Mouse (Mus musculus): Measurements from ENCODE around the gene Gale. TPM values are rescaled to one million over a fixed set of nuclear protein-coding genes. Genes with fewer than 3 reads are reported as not detected.

The Gale gene
- polyA plus RNA-seq, 1 experiment from 2014 or later: 44.1 TPM

- ATAC-seq: no peak
- Histone ChIP-seq H3K36me3 (ENCODE audit: control insufficient read depth, insufficient read depth) (no peaks in the 10 kb centered on the region; the same call in 1 of the 2 replicates), H3K9me3 (ENCODE audit: control insufficient read depth, low read length) (no peaks in the 10 kb centered on the region), H3K4me3 (replicated peaks; ENCODE audit: low read length) (no peak overlapping the region), H3K4me2 (ENCODE audit: low read length) (no peak overlapping the region), H3K27ac (ENCODE audit: low read length) (no peak overlapping the region), H3K9ac (replicated peaks; ENCODE audit: low read depth, low read length) (no peak overlapping the region), H3K27me3 (replicated peaks; ENCODE audit: control insufficient read depth, insufficient read depth, low read length) (no peaks in the 10 kb centered on the region), H3K4me1 (replicated peaks; ENCODE audit: control insufficient read depth, insufficient read depth, low read length) (peaks cover 11% of the 10 kb centered on the region)
- 91% methylated on average over 10 of the region's 10 CpGs for WGBS
Measured at GRCm38 (mm10) chr4:135926195-135926808, 37.2 kb upstream of the Gale start.

DNA sequence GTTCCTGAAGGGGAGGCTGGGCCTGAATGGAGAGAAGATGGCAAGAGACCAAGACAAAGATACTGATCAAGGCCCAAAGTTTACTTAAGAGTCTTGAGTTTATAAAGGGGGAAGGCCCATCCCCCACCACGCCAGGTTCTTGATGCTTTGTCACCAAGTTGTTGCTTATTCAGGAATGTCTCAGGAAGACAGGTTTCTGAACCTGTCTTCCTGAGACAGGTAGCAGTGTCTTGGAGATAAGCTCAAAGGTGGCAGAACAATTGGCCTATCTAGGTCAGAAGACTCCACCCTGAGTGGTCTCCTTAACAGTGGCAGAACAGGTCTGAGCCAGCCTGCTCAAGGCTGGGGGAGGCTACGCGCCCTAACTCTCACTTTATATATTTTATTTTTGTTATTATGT lies 36.7 kb upstream of the Gale start:
- H3K4me3 ChIP-seq (replicated peaks; ENCODE audit: low read length): no peak overlapping the region
- H3K9me3 ChIP-seq (ENCODE audit: control insufficient read depth, low read length): no peaks in the 10 kb centered on the region
- ATAC-seq: no peak
- H3K4me2 ChIP-seq (ENCODE audit: low read length): no peak overlapping the region
- H3K36me3 ChIP-seq (ENCODE audit: control insufficient read depth, insufficient read depth): no peaks in the 10 kb centered on the region; the same call in 1 of the 2 replicates
- no peak overlapping the region for H3K9ac ChIP-seq (replicated peaks; ENCODE audit: low read depth, low read length)
- WGBS: 97% methylated on average over 3 of the region's 3 CpGs
- no peaks in the 10 kb centered on the region for H3K27me3 ChIP-seq (replicated peaks; ENCODE audit: control insufficient read depth, insufficient read depth, low read length)
- peaks cover 5% of the 10 kb centered on the region for H3K4me1 ChIP-seq (replicated peaks; ENCODE audit: control insufficient read depth, insufficient read depth, low read length)
- no peak overlapping the region for H3K27ac ChIP-seq (ENCODE audit: low read length)

GRCm38 (mm10) chr4:135928376-135928775 lies 35.2 kb upstream of the Gale start:
- Histone ChIP-seq H3K4me2 (ENCODE audit: low read length) (no peak overlapping the region), H3K27me3 (replicated peaks; ENCODE audit: control insufficient read depth, insufficient read depth, low read length) (no peaks in the 10 kb centered on the region), H3K9ac (replicated peaks; ENCODE audit: low read depth, low read length) (no peak overlapping the region), H3K9me3 (ENCODE audit: control insufficient read depth, low read length) (no peaks in the 10 kb centered on the region), H3K4me1 (replicated peaks; ENCODE audit: control insufficient read depth, insufficient read depth, low read length) (peaks cover 3% of the 10 kb centered on the region; the same call in 1 of the 2 replicates), H3K4me3 (replicated peaks; ENCODE audit: low read length) (no peak overlapping the region), H3K36me3 (ENCODE audit: control insufficient read depth, insufficient read depth) (no peaks in the 10 kb centered on the region; the same call in 1 of the 2 replicates), H3K27ac (ENCODE audit: low read length) (no peak overlapping the region)
- no peak for ATAC-seq
- 79% methylated on average over 9 of the region's 9 CpGs for WGBS

- H3K9ac ChIP-seq (replicated peaks; ENCODE audit: low read depth, low read length): no peak overlapping the region
- H3K4me1 ChIP-seq (replicated peaks; ENCODE audit: control insufficient read depth, insufficient read depth, low read length): peaks cover 3% of the 10 kb centered on the region; the same call in 1 of the 2 replicates
- no peaks in the 10 kb centered on the region for H3K9me3 ChIP-seq (ENCODE audit: control insufficient read depth, low read length)
- ATAC-seq: no peak
- no peak overlapping the region for H3K4me2 ChIP-seq (ENCODE audit: low read length)
- WGBS: 85% methylated on average over 5 of the region's 5 CpGs
- H3K27ac ChIP-seq (ENCODE audit: low read length): no peak overlapping the region
- H3K27me3 ChIP-seq (replicated peaks; ENCODE audit: control insufficient read depth, insufficient read depth, low read length): no peaks in the 10 kb centered on the region
- H3K36me3 ChIP-seq (ENCODE audit: control insufficient read depth, insufficient read depth): no peaks in the 10 kb centered on the region; the same call in 1 of the 2 replicates
- H3K4me3 ChIP-seq (replicated peaks; ENCODE audit: low read length): no peak overlapping the region
Measured at GRCm38 (mm10) chr4:135929405-135929804, 34.1 kb upstream of the Gale start.

- Histone ChIP-seq H3K9ac (replicated peaks; ENCODE audit: low read depth, low read length) (no peak overlapping the region), H3K27me3 (replicated peaks; ENCODE audit: control insufficient read depth, insufficient read depth, low read length) (no peaks in the 10 kb centered on the region), H3K4me2 (ENCODE audit: low read length) (no peak overlapping the region), H3K4me1 (replicated peaks; ENCODE audit: control insufficient read depth, insufficient read depth, low read length) (peaks cover 3% of the 10 kb centered on the region; the same call in 1 of the 2 replicates), H3K27ac (ENCODE audit: low read length) (no peak overlapping the region), H3K36me3 (ENCODE audit: control insufficient read depth, insufficient read depth) (no peaks in the 10 kb centered on the region; the same call in 1 of the 2 replicates), H3K9me3 (ENCODE audit: control insufficient read depth, low read length) (no peaks in the 10 kb centered on the region), H3K4me3 (replicated peaks; ENCODE audit: low read length) (no peak overlapping the region)
- WGBS: 89% methylated on average over 9 of the region's 9 CpGs
- ATAC-seq: no peak
Measured at GRCm38 (mm10) chr4:135929828-135930227, 33.7 kb upstream of the Gale start.

DNA sequence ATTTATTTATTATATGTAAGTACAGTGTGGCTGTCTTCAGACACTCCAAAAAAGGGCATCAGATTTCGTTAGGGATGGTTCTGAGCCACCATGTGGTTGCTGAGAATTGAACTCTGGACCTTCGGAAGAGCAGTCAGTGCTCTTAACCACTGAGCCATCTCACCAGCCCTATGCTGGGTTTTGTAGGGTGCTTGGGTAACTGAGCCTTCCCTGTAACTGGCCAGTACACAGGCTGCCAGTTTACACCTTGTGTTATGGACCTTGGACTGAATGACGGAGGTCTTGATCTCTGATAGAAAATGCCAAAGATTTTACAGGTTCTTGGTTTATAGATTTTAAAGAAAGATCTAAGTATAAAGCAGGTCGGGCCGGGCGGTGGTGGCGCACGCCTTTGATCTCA lies 33.3 kb upstream of the Gale start:
- H3K9ac ChIP-seq (replicated peaks; ENCODE audit: low read depth, low read length): no peak overlapping the region
- no peak for ATAC-seq
- H3K4me2 ChIP-seq (ENCODE audit: low read length): no peak overlapping the region
- H3K9me3 ChIP-seq (ENCODE audit: control insufficient read depth, low read length): no peaks in the 10 kb centered on the region
- no peak overlapping the region for H3K27ac ChIP-seq (ENCODE audit: low read length)
- 96% methylated on average over 8 of the region's 8 CpGs for WGBS
- H3K4me3 ChIP-seq (replicated peaks; ENCODE audit: low read length): no peak overlapping the region
- H3K36me3 ChIP-seq (ENCODE audit: control insufficient read depth, insufficient read depth): no peaks in the 10 kb centered on the region; the same call in 1 of the 2 replicates
- peaks cover 3% of the 10 kb centered on the region; the same call in 1 of the 2 replicates for H3K4me1 ChIP-seq (replicated peaks; ENCODE audit: control insufficient read depth, insufficient read depth, low read length)
- no peaks in the 10 kb centered on the region for H3K27me3 ChIP-seq (replicated peaks; ENCODE audit: control insufficient read depth, insufficient read depth, low read length)

DNA sequence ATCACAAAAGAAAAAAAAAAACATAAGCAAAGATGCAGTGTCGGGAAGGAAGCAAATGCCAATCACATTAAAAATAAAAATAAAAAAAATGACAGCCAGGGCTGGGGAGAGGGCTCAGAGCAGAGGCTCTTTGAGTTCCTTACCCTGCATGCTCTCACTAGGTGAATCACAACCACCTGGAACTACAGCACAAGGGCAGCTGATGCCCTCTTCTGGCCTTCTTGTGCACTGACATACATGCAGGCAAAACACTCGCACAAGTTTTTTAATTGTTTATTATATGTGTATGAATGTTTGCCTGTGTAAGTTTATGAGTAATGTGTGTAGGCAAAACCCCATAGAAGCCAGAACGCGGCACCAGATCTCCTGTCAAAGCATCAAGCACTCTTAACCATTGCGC lies 31.7 kb upstream of the Gale start:
- H3K27me3 ChIP-seq (replicated peaks; ENCODE audit: control insufficient read depth, insufficient read depth, low read length): no peaks in the 10 kb centered on the region
- no peaks in the 10 kb centered on the region for H3K9me3 ChIP-seq (ENCODE audit: control insufficient read depth, low read length)
- H3K4me2 ChIP-seq (ENCODE audit: low read length): no peak overlapping the region
- no peak for ATAC-seq
- no peak overlapping the region for H3K27ac ChIP-seq (ENCODE audit: low read length)
- 67% methylated on average over 5 of the region's 5 CpGs for WGBS
- H3K36me3 ChIP-seq (ENCODE audit: control insufficient read depth, insufficient read depth): no peaks in the 10 kb centered on the region
- H3K9ac ChIP-seq (replicated peaks; ENCODE audit: low read depth, low read length): no peak overlapping the region
- no peaks in the 10 kb centered on the region for H3K4me1 ChIP-seq (replicated peaks; ENCODE audit: control insufficient read depth, insufficient read depth, low read length)
- no peak overlapping the region for H3K4me3 ChIP-seq (replicated peaks; ENCODE audit: low read length)

GRCm38 (mm10) chr4:135934708-135935500 lies 28.6 kb upstream of the Gale start:
- no peak for ATAC-seq
- H3K27me3 ChIP-seq (replicated peaks; ENCODE audit: control insufficient read depth, insufficient read depth, low read length): no peaks in the 10 kb centered on the region

GRCm38 (mm10) chr4:135935502-135935901 lies 28.0 kb upstream of the Gale start:
- no peak overlapping the region for H3K4me2 ChIP-seq (ENCODE audit: low read length)
- no peaks in the 10 kb centered on the region for H3K36me3 ChIP-seq (ENCODE audit: control insufficient read depth, insufficient read depth)
- H3K9ac ChIP-seq (replicated peaks; ENCODE audit: low read depth, low read length): no peak overlapping the region
- no peaks in the 10 kb centered on the region for H3K4me1 ChIP-seq (replicated peaks; ENCODE audit: control insufficient read depth, insufficient read depth, low read length)
- H3K4me3 ChIP-seq (replicated peaks; ENCODE audit: low read length): no peak overlapping the region
- H3K9me3 ChIP-seq (ENCODE audit: control insufficient read depth, low read length): no peaks in the 10 kb centered on the region
- ATAC-seq: no peak
- 70% methylated on average over 5 of the region's 5 CpGs for WGBS
- H3K27me3 ChIP-seq (replicated peaks; ENCODE audit: control insufficient read depth, insufficient read depth, low read length): no peaks in the 10 kb centered on the region
- no peak overlapping the region for H3K27ac ChIP-seq (ENCODE audit: low read length)

More at GRCm38 (mm10) chr4:135934708-135935500, 28.6 kb upstream of the Gale start:
- H3K27ac ChIP-seq (ENCODE audit: low read length): no peak overlapping the region
- H3K4me1 ChIP-seq (replicated peaks; ENCODE audit: control insufficient read depth, insufficient read depth, low read length): no peaks in the 10 kb centered on the region
- no peak overlapping the region for H3K4me2 ChIP-seq (ENCODE audit: low read length)
- H3K36me3 ChIP-seq (ENCODE audit: control insufficient read depth, insufficient read depth): no peaks in the 10 kb centered on the region
- H3K9ac ChIP-seq (replicated peaks; ENCODE audit: low read depth, low read length): no peak overlapping the region
- H3K9me3 ChIP-seq (ENCODE audit: control insufficient read depth, low read length): no peaks in the 10 kb centered on the region
- H3K4me3 ChIP-seq (replicated peaks; ENCODE audit: low read length): no peak overlapping the region
- WGBS: 49% methylated on average over 12 of the region's 12 CpGs
